Mouse (Mus musculus): ENCODE measurements around the gene Ablim1. TPM values are rescaled to one million over a fixed set of nuclear protein-coding genes. Genes with fewer than 3 reads are reported as not detected.

The Ablim1 gene
- polyA plus RNA-seq, 1 experiment from 2014 or later = 12.4 TPM

DNA sequence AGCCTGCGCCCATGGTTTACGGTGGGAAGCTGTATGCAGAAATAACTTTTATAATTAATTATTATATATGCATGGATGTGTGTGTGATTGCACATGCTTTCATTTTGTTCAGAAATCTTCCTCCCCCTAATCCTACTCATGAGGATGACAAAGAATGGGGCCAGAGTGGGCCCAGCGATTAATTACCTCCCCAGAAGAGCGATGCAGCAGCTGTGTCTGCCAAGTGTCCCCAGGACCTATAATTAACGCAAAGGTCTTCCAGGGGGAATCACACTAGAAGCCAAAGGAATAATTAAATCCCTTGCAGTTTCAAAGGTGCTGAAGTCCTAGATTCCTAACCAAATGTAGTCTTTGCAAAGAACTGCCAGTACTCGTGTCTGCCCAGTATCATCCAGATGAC, 44.9 kb downstream of the Ablim1 start:
- no peak overlapping the region for H3K4me2 ChIP-seq (ENCODE audit: low read depth, low read length)
- no peak for ATAC-seq (ENCODE audit: low read depth)
- peaks cover 7% of the 10 kb centered on the region for H3K4me1 ChIP-seq (ENCODE audit: control insufficient read depth, low read depth, low read length)
- H3K27ac ChIP-seq (ENCODE audit: low read length) = no peak overlapping the region
- no peaks in the 10 kb centered on the region for H3K36me3 ChIP-seq (ENCODE audit: control insufficient read depth, insufficient read depth)
- 65% methylated on average over 6 of the region's 6 CpGs for WGBS (ENCODE audit: insufficient replicate concordance)
- no peak overlapping the region for H3K4me3 ChIP-seq (ENCODE audit: low read depth, low read length)
- H3K9me3 ChIP-seq (replicated peaks; ENCODE audit: control insufficient read depth, low read length) = no peaks in the 10 kb centered on the region
- H3K27me3 ChIP-seq (ENCODE audit: control insufficient read depth, insufficient read depth, low read depth, low read length) = no peaks in the 10 kb centered on the region
- H3K9ac ChIP-seq (ENCODE audit: low read depth, low read length) = no peak overlapping the region

DNA sequence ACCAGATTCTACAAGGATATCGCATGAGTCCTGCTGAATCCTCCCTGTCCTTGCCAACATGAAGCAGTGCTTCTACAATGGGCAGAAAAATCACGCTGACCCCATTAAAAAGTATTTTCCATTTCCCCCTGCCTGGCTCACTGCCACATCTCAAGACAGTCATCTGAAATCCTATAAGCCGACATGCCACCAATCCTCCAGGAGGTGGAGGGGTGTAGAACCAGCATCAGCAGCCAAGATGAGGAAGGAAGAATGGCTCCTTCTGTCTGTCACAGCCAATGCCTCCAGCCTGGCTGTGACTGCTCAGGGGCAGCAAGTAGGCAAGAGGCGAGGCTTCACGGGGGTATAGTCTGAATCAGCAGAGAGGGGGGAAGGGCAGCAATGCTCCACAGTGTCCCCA, 47.2 kb downstream of the Ablim1 start:
- 48% methylated on average over 5 of the region's 5 CpGs for WGBS (ENCODE audit: insufficient replicate concordance)

DNA sequence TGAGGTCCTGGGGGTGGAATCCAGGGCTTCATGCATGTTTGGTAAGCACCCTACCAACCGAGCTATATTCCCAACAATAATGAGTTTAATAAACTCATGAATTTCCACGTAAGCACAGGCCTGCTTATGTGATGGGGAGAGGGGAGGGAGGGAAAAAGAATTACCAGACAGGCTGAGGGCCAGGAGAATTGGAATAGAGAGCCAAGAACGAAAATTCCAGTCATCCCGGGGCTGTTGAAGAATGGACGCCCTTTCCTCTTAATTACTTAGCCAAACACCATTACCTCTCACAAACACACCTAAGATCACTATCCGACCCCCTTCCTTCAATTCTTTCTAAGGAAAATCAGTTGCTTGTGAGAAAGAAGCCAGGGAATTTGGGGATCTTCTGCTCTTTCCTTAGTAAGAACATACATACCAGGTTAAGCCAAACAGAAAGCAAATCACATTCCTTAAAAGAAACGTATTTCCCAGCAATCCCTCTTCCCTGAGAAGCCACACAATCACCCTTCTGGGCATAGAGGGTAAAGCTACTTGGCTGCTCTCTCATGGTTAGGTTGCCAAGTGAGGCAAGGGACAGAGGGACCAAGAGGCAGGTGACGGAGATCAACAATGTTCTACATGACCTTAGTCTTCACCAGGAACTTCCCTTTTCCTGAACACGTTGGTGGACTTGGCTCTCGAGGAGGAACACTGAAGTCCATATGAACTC, 48.2 kb downstream of the Ablim1 start:
- no peaks in the 10 kb centered on the region for H3K27me3 ChIP-seq (ENCODE audit: control insufficient read depth, insufficient read depth, low read depth, low read length)
- 56% methylated on average over 10 of the region's 10 CpGs for WGBS (ENCODE audit: insufficient replicate concordance)
- ATAC-seq (ENCODE audit: low read depth) = no peak
- H3K4me1 ChIP-seq (ENCODE audit: control insufficient read depth, low read depth, low read length) = peaks cover 2% of the 10 kb centered on the region
- no peak overlapping the region for H3K9ac ChIP-seq (ENCODE audit: low read depth, low read length)
- no peak overlapping the region for H3K4me3 ChIP-seq (ENCODE audit: low read depth, low read length)
- H3K4me2 ChIP-seq (ENCODE audit: low read depth, low read length) = no peak overlapping the region
- no peak overlapping the region for H3K27ac ChIP-seq (ENCODE audit: low read length)
- no peaks in the 10 kb centered on the region for H3K9me3 ChIP-seq (replicated peaks; ENCODE audit: control insufficient read depth, low read length)
- no peaks in the 10 kb centered on the region for H3K36me3 ChIP-seq (ENCODE audit: control insufficient read depth, insufficient read depth)

More for the DNA sequence above, 47.2 kb downstream of the Ablim1 start:
- Histone ChIP-seq H3K27me3 (ENCODE audit: control insufficient read depth, insufficient read depth, low read depth, low read length) (no peaks in the 10 kb centered on the region), H3K36me3 (ENCODE audit: control insufficient read depth, insufficient read depth) (no peaks in the 10 kb centered on the region), H3K27ac (ENCODE audit: low read length) (no peak overlapping the region), H3K9me3 (replicated peaks; ENCODE audit: control insufficient read depth, low read length) (no peaks in the 10 kb centered on the region), H3K9ac (ENCODE audit: low read depth, low read length) (no peak overlapping the region), H3K4me1 (ENCODE audit: control insufficient read depth, low read depth, low read length) (peaks cover 2% of the 10 kb centered on the region), H3K4me2 (ENCODE audit: low read depth, low read length) (no peak overlapping the region), H3K4me3 (ENCODE audit: low read depth, low read length) (no peak overlapping the region)
- no peak for ATAC-seq (ENCODE audit: low read depth)

DNA sequence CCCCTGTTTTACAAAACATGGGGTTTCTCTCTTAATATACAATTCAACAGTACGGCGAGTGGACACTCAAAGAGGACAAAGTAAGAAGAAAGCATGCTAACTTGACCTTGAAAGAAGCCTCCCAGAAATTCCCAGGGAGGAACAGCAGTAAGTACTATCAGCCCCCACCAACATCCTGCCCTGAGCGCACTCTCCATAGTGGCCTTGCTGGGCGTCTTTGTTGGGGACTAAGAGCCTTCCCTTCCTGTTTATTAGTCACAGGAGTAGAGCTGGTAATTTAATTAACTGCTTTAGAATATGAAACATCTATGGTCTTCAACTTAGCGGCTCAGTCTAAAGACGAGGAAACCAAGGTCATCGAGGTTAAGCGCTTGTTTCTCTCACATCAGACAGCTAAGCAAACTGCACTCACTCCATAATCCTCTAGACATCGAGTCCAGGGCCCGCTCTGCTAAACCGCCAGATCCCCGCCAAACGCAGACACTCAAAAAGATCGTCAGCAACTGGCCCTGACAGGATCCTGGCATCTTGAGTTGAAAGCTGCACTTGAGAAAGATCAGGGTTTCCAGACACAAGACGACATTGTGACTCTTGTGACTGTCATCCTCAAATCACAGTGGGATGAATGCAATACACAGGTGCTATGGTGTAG, 50.3 kb downstream of the Ablim1 start:
- no peak overlapping the region for H3K4me2 ChIP-seq (ENCODE audit: low read depth, low read length)

DNA sequence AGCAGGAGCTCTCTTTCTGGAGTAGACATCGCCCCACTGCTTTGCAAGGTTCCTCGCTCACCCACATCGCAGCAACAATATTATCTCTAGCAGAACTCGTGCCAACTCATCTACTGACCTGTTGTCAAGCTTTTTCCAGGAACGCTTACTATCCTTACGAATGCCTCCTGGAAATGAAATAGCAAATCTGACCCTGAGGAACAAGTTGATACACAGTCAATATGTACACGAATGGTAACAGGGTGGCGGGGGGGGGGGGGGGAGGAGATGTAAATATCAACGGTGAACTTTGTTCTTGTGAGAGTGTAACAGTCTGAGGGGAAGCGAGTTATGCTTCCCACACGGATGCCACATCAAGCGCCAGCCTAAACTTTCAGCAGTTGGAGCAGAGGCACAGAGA, 56.9 kb downstream of the Ablim1 start:
- ATAC-seq (ENCODE audit: low read depth) = peak; percentile 79
- H3K36me3 ChIP-seq (ENCODE audit: control insufficient read depth, insufficient read depth) = no peaks in the 10 kb centered on the region
- no peaks in the 10 kb centered on the region for H3K9me3 ChIP-seq (replicated peaks; ENCODE audit: control insufficient read depth, low read length)
- H3K4me3 ChIP-seq (ENCODE audit: low read depth, low read length) = no peak overlapping the region
- H3K4me1 ChIP-seq (ENCODE audit: control insufficient read depth, low read depth, low read length) = no peaks in the 10 kb centered on the region; the same call in 1 of the 2 replicates
- H3K4me2 ChIP-seq (ENCODE audit: low read depth, low read length) = peak overlapping the region; percentile 26; the same call in 1 of the 2 replicates
- H3K9ac ChIP-seq (ENCODE audit: low read depth, low read length) = no peak overlapping the region
- H3K27me3 ChIP-seq (ENCODE audit: control insufficient read depth, insufficient read depth, low read depth, low read length) = no peaks in the 10 kb centered on the region
- 56% methylated on average over 12 of the region's 12 CpGs for WGBS (ENCODE audit: insufficient replicate concordance)
- H3K27ac ChIP-seq (ENCODE audit: low read length) = peak overlapping the region; percentile 64

More for the DNA sequence above, 50.3 kb downstream of the Ablim1 start:
- Histone ChIP-seq H3K9me3 (replicated peaks; ENCODE audit: control insufficient read depth, low read length) (no peaks in the 10 kb centered on the region), H3K9ac (ENCODE audit: low read depth, low read length) (no peak overlapping the region), H3K36me3 (ENCODE audit: control insufficient read depth, insufficient read depth) (no peaks in the 10 kb centered on the region), H3K4me1 (ENCODE audit: control insufficient read depth, low read depth, low read length) (no peaks in the 10 kb centered on the region), H3K27ac (ENCODE audit: low read length) (no peak overlapping the region), H3K4me3 (ENCODE audit: low read depth, low read length) (no peak overlapping the region), H3K27me3 (ENCODE audit: control insufficient read depth, insufficient read depth, low read depth, low read length) (no peaks in the 10 kb centered on the region)
- WGBS (ENCODE audit: insufficient replicate concordance) = 61% methylated on average over 15 of the region's 15 CpGs
- no peak for ATAC-seq (ENCODE audit: low read depth)

DNA sequence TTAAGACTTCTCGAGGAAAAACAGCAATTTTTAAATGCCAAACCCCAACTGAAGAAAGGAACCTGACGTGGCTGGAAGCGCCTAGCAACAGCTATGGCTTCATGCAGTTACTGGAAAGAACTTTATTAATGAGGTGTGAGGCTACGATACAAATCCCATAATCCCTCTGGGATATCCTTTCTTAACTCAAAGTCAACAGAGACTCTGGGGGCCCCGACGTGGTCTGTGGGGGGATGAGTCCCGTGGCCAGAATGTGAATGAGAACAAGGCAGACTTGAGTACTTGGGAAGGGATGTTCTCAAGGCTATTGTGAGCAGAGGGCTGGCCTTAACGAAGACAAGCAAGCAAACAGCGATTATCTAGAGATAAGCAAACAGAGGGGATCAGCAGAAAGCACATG, 58.1 kb downstream of the Ablim1 start:
- no peaks in the 10 kb centered on the region for H3K36me3 ChIP-seq (ENCODE audit: control insufficient read depth, insufficient read depth)
- no peaks in the 10 kb centered on the region; the same call in 1 of the 2 replicates for H3K4me1 ChIP-seq (ENCODE audit: control insufficient read depth, low read depth, low read length)
- WGBS (ENCODE audit: insufficient replicate concordance) = 48% methylated on average over 9 of the region's 9 CpGs
- H3K9me3 ChIP-seq (replicated peaks; ENCODE audit: control insufficient read depth, low read length) = no peaks in the 10 kb centered on the region
- H3K4me3 ChIP-seq (ENCODE audit: low read depth, low read length) = no peak overlapping the region
- peak overlapping the region; percentile 32 for H3K27ac ChIP-seq (ENCODE audit: low read length)
- H3K4me2 ChIP-seq (ENCODE audit: low read depth, low read length) = no peak overlapping the region
- ATAC-seq (ENCODE audit: low read depth) = no peak
- H3K27me3 ChIP-seq (ENCODE audit: control insufficient read depth, insufficient read depth, low read depth, low read length) = no peaks in the 10 kb centered on the region
- no peak overlapping the region for H3K9ac ChIP-seq (ENCODE audit: low read depth, low read length)

DNA sequence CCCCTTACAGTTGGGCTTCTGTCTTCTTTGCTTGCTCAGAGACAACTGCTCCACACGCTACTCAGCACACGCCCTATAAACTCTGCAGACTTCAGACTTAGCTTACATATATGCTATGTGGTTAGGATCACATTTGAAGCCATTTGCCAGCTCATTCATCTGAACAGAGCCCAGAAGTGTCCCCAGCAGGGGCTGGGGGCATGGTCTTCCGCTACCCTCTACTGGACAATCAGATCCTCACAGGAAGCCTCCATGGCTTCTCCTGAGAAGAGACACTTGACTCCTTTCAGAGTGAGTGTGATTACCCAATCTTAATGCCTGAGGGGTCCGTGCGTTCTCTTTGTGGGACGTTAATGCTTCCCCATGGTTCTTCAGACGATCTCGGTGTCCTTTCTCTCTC, 59.6 kb downstream of the Ablim1 start:
- H3K4me2 ChIP-seq (ENCODE audit: low read depth, low read length) = no peak overlapping the region
- no peaks in the 10 kb centered on the region for H3K27me3 ChIP-seq (ENCODE audit: control insufficient read depth, insufficient read depth, low read depth, low read length)
- ATAC-seq (ENCODE audit: low read depth) = no peak
- no peaks in the 10 kb centered on the region for H3K36me3 ChIP-seq (ENCODE audit: control insufficient read depth, insufficient read depth)
- no peak overlapping the region for H3K4me3 ChIP-seq (ENCODE audit: low read depth, low read length)
- no peaks in the 10 kb centered on the region for H3K9me3 ChIP-seq (replicated peaks; ENCODE audit: control insufficient read depth, low read length)
- no peaks in the 10 kb centered on the region; the same call in 1 of the 2 replicates for H3K4me1 ChIP-seq (ENCODE audit: control insufficient read depth, low read depth, low read length)
- no peak overlapping the region for H3K9ac ChIP-seq (ENCODE audit: low read depth, low read length)
- no peak overlapping the region for H3K27ac ChIP-seq (ENCODE audit: low read length)
- WGBS (ENCODE audit: insufficient replicate concordance) = 63% methylated on average over 8 of the region's 8 CpGs

DNA sequence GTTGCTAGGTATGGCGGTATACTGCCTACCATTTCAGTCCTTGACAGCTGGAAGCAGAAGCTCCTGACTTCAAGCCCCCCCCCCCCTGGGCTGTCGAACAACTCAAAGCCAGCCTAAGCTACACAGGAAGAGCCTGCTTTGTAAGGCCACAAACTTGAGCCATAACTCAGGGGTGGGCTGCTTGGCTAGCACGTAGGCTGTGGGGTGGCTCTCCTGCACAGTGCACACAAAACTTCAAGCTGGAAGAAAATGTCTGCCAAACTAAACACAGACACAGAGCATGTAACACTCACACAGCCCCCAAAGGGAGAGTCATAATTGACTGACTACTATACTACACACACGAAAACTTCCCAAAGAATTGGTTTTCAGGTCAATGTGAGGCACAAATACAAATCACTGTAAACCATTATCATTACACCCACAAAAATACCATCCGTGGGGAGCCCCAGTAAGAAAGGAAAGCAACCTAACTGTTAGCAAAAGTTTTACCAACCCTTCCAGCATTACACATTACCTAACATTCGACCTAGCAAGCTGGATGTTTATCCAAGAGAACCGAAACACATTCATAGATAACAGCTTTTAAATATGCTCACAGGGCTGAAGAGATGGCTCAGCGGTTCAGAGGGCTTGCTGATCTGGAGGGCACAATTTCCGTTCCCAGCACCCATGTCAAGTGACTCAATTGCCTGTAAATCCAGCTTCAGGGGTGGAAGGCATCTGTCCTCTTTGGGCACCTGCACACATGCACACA, 61.8 kb downstream of the Ablim1 start:
- H3K9ac ChIP-seq (ENCODE audit: low read depth, low read length) = no peak overlapping the region
- 45% methylated on average over 9 of the region's 9 CpGs for WGBS (ENCODE audit: insufficient replicate concordance)
- no peak overlapping the region for H3K4me3 ChIP-seq (ENCODE audit: low read depth, low read length)
- no peaks in the 10 kb centered on the region for H3K4me1 ChIP-seq (ENCODE audit: control insufficient read depth, low read depth, low read length)
- H3K36me3 ChIP-seq (ENCODE audit: control insufficient read depth, insufficient read depth) = no peaks in the 10 kb centered on the region
- peak; percentile 60 for ATAC-seq (ENCODE audit: low read depth)
- H3K27me3 ChIP-seq (ENCODE audit: control insufficient read depth, insufficient read depth, low read depth, low read length) = no peaks in the 10 kb centered on the region
- H3K4me2 ChIP-seq (ENCODE audit: low read depth, low read length) = no peak overlapping the region
- H3K9me3 ChIP-seq (replicated peaks; ENCODE audit: control insufficient read depth, low read length) = no peaks in the 10 kb centered on the region
- H3K27ac ChIP-seq (ENCODE audit: low read length) = peak overlapping the region; percentile 32

DNA sequence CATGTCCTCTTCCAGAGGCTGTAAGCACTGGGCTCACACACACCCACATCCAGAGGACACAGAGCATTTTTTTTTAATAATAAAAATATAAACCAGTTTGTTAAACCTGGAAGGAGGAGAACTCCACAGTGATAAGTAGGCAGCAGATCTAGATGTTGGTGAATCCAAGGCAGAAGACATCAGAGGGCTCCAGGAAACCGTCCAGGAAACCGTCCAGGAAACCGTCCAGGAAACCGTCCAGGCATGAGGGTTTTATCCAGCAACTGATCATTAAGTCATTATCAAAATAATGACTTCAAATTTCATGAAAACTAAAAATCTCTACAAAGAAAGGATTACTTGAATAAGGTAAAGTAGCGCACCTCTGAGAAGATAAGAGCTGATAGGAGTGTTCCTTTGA, 65.9 kb downstream of the Ablim1 start:
- Histone ChIP-seq H3K9ac (ENCODE audit: low read depth, low read length) (no peak overlapping the region), H3K27me3 (ENCODE audit: control insufficient read depth, insufficient read depth, low read depth, low read length) (no peaks in the 10 kb centered on the region), H3K36me3 (ENCODE audit: control insufficient read depth, insufficient read depth) (no peaks in the 10 kb centered on the region), H3K27ac (ENCODE audit: low read length) (no peak overlapping the region), H3K4me2 (ENCODE audit: low read depth, low read length) (no peak overlapping the region), H3K4me3 (ENCODE audit: low read depth, low read length) (no peak overlapping the region), H3K4me1 (ENCODE audit: control insufficient read depth, low read depth, low read length) (no peaks in the 10 kb centered on the region), H3K9me3 (replicated peaks; ENCODE audit: control insufficient read depth, low read length) (no peaks in the 10 kb centered on the region)
- WGBS (ENCODE audit: insufficient replicate concordance) = 70% methylated on average over 5 of the region's 5 CpGs
- ATAC-seq (ENCODE audit: low read depth) = no peak
